Mouse (Mus musculus) kidney, adult 2 months (tissue): Measurements from ENCODE around the gene Ak2.

ENCODE experiments used
- CTCF ChIP-seq: fragments of 200-500 bp; conservative IDR thresholded peaks from 2 replicates; pipeline ENCODE4 v1.5.1; 2011; ENCODE audit warnings: low read depth, mild to moderate bottlenecking, control low read depth, low read length, moderate library complexity, mixed read lengths; ENCODE audit not compliant: insufficient read depth, insufficient read length
- POLR2A ChIP-seq: fragments of 200-500 bp; IDR thresholded peaks from one replicate; pipeline ENCODE4 v1.6.1; 2011; ENCODE audit warnings: low read depth, low read length, control low read depth

DNA sequence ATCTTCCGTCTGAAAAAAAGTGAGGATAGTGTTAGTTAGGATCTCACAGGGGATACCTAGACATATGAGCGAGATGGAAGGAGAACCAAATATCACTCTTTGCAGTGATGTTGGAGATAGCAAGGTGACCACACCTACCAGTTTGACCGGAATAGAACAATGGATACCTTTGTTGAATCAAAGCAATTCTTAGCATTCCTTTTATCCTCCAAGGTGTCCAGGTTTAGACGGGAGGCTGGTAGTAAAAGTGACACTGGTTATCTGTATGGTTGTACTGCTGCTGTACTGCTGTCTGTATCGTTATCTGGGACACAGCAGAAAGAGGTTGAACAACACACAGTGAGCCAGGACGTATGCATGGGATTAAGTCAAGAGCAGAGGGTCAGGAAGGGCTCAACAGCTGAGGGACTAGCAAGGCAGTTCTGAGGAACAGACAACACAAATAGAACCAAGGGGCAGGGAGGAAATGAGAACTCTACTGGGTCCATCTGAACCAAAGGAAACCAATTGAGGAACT, 59.2 kb downstream of the Ak2 start:
- TF ChIP-seq CTCF (no peak), POLR2A (no peak)
